Mouse (Mus musculus) kidney, adult 9 months (tissue): ENCODE measurements at regions not wholly inside any gene's neighbourhood (a gene's known extent, or its start where the extent isn't known, plus 50 kb on each side); places are given as distances from the start of the nearest gene placed in this dataset.

Experiments
- DNase-seq: peaks from one replicate; pipeline ENCODE4 v3.0.0; 2022

GRCm38 (mm10) chr19:14656022-14656388 is 58.2 kb upstream of the Tle4 start:
- no peak for DNase-seq

DNA sequence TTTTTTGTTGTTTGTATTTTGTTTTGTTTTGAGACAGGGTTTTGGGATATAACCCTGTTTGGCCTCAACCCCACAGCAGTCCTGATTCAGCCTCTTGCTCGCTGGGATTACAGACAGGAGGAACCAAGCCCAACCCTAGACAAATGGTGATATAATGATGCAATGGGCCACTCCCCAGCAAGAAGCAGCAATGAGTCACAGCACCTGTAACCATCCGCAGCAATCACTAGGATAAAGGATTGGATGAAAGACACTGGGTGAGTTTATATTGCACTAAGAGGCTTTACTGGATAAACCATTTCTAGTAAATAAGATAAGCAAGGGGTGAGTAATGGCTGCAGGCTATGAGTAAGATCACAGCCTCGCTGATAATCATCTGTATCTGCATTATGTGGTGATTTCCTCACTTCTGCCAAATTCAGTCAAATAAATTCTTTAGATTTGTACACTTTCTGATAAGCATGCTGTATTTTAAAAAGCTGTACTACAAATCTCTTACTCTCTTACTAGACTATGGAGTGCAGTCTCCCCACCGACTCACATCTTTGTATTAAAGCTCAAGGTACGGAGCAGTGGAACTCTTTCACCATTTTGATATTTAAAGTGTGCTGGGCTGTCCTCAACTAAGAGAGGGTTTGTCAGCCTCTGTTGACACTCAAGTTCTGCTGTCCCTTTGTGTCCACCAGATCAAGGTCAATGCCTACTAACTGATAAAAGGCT is 57.6 kb upstream of the Tle4 start:
- no peak for DNase-seq
